Mouse (Mus musculus): ENCODE measurements around the gene Daam1.

The Daam1 gene

DNA sequence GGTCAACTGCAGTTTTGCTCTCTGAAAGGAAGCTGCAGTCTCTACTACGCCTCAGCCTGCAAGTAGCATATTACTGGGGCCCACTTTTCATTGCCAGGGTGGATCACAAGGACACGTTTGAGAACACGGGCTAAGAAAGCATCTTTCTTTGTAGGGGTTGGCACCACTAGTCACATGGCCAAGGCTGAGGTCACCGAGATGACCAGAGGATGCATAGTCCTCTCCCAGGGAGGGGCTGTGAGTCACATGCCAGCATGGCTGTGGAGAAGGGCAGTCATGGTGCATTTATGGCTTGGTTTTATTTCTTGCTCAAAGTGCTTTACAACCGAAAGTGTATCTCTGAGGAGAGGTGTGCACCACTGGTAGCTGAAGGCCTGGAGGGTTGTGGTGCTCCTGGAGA is 67.4 kb downstream of the Daam1 start:
- no peak for DNase-seq (ENCODE audit: extremely low spot score)

DNA sequence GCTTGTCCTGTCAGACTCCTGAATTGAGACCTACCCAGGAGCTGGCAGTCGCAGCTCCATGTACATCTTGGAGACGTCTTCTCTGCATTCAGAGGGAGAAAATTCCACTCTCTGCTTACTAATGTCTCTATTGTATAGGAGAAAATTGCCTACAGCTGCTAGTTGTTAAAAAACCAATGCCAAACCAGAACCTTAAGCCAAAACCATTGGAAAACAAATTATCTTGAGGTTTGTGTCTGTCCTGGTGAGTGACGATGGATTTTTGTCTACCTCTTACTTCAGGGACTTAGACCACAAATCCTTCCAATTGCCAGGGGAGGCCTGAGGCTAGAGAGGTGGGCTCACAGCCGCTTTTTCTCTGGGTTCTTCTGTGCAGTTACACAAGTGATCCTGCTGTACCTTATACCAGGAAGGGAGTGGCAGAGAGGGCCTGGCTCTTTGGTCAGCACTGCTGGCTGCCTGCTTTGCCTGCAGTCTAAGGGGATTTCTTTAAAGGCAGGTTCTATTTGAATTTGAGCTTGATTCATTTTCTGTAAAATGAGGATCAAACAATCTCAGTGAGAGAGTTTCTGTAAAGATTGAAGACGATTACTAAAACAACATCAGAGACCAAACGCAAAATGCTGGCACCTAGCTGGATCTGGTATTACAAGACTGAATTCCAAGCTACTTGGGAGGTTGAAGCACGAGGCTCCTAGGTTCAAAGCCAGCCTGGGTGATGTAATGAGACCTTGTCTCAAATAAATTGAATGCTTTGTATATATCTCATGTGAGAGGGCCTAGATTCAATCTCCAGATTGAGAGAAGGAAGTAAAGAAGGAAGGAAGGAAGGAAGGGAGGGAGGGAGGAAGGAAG is 68.0 kb downstream of the Daam1 start:
- no peak for DNase-seq (ENCODE audit: extremely low spot score)

DNA sequence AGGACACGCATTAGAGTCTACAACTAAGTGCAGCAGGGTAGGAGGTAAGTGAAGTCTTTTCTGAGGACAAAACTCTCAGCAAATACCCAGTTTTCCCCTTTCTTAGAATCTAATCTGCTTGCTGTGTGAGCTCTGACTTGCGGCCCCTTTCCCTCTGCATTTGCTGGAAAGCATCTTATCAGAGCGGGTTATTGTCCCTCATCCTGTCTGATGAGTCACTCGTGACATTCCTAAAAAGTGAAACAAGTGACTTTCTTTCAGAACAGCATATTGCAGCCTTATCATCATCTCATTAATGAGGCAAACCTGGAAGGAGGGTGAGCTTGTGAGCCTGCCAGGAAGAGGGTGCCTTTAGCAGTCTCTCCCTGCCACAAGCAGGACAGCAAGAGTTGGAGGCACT is 68.7 kb downstream of the Daam1 start:
- no peak for DNase-seq (ENCODE audit: extremely low spot score)

DNA sequence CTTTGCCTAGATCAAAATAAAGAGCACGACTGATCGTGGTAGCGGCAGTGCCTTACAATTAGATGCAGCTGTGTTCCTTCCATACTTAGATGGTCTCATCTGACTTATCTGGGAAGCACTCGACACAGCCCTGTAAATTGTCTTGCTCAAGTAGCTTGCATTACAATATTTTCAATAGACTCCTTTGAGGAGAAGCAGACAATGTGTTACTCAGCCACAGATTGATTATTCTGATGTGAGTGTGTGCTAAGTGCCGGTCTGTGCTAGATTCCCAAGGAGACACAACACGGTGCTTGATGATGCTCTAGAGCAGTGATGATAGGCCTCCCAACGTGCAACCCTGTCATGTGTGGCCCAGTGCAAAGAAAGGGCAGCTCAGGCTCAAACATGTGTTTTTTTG is 70.3 kb downstream of the Daam1 start:
- DNase-seq (ENCODE audit: extremely low spot score): no peak

DNA sequence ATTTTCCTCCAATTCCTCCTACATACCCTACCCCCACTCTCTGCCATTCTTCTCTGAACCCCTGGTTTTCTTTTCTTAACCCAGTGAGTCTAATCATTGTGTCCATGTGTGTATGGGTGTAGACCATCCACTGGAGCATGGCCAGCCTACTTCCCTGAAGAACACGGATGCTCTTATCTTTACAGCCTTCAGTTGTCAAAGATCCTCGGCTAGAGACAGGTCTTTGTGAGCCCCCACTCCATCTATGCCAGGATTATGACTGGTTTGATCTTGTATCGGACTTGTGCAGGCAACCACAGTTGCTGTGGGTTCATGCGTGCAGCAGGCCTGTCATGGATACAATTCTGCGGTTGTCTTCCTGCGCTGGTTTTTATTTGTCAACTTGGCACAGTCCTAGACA is 71.0 kb downstream of the Daam1 start:
- no peak for DNase-seq (ENCODE audit: extremely low spot score)

DNA sequence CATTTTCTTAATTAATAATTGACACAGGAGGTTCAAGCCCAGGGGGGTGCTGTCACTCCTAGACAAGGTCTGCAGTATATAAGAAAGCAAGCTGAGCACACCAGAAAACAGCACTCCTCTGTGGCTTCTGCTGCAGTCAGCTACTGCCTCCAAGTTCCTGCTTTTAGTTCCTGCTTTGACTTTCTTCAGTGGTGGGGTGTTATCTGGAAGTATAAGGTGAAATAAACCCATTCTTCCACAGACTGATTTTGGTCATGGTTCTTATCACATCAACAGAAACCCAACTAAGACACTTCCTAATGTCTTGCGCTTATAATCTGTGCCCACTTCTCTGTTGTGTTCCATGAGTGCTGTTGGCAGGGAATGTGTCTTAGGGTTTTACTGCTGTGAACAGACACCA is 71.4 kb downstream of the Daam1 start:
- DNase-seq (ENCODE audit: extremely low spot score): no peak

DNA sequence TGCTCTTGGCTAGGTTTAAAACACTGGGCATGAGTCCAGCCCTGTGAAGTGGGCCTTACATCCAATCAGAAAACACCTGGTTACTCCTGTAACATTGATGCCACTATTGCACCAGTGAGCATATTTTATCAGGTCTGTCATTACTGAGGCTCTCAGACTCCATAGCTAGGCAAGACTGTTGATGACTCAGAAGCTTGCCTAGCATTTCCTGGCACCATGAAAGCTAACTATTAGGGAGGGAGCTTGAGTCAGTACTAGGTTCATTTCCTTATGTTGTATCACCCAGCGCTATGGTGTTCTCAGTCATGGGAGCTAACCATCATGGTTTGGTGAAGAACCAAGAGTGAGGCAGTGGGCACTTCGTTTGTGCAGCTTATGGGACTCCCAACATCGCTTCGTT is 72.3 kb downstream of the Daam1 start:
- DNase-seq (ENCODE audit: extremely low spot score): no peak

DNA sequence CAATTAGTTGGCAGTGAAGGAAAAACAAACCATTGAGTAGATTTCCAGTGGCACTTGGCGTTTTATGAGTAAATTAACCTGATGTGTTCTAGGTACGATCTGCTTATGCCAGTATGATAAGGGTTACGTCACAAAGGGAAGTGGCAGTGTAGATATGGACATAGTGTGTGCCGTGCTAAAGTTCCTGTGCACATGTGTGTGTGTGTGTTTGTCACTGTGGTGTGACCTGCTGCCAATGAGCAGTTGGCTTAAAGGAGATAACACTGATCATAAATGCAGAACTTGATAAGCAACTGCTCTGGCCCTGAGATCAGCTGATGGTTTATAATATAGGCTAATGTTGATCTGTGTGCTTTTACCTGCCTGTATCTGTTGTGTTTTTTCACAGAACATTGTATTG is 73.4 kb downstream of the Daam1 start:
- no peak for DNase-seq (ENCODE audit: extremely low spot score)

DNA sequence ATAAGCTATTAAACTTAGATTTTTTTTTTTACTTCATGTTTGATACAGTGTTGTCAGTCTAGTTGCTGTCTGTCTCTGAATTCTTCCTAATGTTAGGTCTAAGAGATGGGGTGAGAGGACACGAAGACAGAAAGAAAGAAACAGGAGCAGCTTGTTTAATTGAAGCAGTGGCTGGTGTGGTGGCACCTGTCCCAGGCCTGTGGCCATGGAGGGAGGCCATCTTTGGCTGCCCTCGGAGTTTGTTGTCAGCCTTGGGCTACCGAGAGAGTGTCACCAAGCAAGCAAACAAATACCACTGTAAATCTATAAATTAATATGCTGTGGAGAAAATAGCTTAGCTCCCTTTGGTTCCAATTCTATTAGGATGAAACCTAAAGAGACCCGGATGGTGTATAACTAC is 74.0 kb downstream of the Daam1 start:
- DNase-seq (ENCODE audit: extremely low spot score): no peak

DNA sequence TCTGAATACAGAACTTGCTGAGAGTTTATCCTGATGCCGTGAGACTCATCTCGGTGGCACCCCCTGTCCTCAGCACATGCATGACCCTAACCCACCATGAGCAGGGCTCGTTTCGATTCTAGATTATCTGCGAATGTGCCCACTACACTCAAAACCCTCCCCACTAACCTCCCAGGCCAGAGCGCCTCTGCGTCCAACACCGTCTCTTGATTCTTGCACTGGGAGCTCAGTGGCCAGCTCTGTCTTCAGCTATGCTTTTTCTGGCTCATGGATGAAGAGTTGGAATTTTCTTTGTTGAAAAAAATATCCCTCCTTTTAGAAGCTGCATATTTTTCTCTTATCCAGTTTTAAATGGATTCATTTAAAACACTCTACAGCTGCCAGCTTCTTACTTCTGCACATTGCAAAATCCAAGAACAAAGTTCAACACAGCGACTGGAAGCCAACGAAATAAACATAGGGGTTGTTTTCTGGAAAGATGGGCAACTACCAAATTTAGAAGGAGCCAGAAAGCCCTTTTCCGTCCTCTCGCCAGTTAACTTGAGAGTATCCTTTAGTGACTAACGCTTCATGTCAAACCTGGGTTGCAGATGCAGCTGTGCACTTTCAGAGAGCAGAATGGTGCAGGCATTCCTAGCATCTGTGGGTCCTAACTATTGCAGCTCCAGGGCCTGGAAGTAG is 74.9 kb downstream of the Daam1 start:
- no peak for DNase-seq (ENCODE audit: extremely low spot score)

DNA sequence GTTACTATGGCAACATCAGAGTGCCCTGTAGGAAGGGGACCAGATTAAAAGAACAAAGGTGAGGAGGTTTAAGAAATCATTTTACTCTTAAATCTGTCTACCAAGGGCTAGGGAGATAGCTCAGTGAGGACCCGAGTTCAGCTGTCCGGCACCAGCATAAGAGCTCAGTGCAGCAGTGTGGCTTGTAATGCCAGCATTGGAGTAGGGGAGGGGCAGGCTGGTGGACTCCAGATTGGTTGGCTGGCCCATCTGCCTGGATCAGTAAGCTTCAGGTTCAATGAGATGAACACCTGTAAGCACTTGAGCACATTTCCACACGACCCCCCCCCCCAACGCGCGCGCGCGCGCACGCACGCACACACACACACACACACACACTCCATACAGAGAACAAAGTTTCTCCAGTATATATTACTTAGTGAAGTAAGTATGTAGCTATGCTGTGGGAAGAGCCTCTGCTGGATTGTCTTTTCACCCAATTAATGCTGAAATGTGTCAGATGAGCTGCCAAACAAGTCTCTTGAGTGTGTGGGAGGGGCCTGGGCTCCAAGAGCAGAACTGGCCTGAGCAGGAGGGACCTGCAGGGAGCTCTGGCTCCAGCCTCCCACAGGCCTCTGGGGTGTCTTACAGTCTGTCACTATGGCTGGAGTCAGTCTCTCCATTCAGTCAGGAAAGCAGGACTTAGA is 75.8 kb downstream of the Daam1 start:
- no peak for DNase-seq (ENCODE audit: extremely low spot score)

DNA sequence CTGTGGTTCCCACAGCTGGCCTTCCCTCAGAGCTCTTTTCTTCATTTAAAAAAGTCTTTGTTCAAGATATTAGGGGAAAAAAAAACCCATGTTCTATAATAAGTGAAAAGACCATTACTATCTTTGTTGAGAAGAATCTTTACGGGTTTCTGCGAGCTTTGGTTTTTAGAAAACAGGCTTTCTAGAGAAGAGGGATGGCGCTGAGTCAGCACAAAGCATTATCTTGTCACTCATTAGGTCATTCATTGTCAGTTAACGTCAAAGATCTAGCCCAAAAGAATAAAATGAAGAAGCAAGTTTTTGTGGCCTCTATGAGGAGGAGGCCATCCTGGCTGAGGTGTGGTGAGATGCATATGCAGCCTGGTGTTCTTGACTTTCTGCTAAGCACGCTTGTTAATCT is 78.1 kb downstream of the Daam1 start:
- no peak for DNase-seq (ENCODE audit: extremely low spot score)

DNA sequence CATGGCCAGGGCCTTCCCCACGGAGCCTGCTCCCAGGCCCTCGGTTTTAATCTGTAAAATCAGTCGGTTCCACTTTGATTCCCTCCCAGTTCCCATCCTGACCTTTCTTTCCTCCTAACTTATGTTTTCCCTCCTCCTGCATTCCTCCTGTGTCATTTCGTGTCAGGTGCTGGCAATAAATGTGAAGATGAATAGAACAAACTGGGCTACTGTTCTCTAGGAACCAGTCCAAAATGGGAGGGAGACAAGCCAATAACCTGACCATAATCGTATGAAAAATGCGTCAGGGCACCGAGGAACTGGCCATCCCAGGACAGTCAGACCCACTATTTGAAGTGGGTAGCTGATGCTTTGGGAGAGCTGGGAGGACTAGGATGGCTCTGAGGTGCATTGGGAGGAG is 79.4 kb downstream of the Daam1 start:
- DNase-seq (ENCODE audit: extremely low spot score): no peak

DNA sequence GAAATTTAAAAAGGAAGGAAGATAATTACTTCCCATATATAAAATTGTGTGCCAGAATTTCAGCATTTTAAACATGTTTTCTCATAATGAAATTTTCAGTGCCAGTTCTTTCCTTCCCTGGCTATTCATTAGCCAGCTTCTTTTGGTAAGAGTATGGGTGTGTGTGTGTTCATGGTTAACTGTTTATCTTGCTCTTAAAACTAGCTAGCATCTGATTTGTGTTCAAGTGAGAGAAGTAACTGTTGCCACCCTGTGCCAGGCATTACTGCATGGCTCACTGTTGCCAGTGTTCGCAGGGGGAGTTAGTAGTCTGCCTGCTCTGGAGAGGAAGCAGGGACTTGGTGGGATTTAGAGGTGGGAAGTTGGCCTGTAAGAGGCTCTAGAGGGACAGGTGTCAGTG is 81.4 kb downstream of the Daam1 start:
- no peak for DNase-seq (ENCODE audit: extremely low spot score)

DNA sequence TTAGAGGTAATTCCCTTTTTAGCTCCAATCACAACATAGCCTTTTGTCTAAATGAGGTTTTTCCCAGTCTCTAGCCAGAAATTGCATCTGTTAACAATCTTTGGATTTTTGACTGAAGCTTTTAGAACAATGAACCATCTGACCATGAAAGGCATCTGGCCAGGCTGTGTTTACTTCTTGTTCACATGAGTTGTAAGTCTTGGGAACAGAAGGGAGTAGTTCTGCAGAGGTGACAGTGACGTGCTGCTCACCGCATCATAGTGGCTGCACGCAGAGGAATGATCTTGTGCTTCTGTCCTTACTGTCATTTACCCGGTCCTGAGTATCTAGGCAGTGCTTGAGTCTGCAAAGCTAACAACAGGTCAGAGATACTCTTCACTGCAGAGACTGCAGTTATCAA is 88.3 kb downstream of the Daam1 start:
- no peak for DNase-seq (ENCODE audit: extremely low spot score)

DNA sequence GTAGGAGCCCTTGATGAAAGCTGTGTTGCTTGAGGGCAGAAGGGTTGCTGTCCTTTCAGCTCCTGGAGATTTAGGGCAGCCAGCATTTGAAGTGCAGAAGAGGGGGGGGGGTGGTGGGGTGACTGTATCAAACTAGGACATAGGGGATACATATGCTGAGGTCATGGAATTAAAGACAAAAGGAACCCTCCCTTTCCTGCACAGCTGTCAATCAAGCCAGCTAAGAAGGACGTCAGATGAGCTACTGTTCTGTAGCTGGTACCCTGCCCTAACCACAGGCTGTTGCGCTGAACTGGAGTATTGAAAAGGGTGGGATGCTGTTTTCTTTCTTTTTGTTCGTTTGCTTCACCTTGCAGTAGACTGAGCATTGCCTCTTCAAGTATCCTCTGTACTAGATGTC is 89.1 kb downstream of the Daam1 start:
- no peak for DNase-seq (ENCODE audit: extremely low spot score)

DNA sequence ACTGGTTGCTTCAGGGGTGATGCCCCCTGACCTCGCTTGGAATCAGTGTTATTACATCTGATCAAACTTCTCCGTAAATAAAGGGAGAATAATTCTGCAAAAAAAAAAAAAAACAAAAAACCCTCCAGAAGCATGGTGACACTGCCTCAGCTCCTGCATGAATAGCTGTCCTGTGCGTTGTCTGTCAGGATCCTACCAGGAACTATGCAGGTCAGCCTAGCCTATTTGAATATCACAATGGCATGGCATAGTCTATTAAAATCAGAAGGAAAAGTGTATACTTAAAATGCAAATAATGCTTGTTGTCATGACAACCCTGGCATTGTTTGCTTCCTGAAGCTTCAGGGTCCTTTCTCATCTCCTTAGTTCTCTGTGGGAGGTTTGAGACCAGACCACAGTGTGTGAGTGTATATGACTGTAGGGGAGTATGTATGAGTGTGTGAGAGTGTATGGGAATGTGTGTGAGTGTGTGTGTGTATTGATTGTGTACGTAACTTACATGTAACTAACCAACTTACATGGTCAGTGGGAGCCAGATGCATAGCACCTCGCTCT is 92.0 kb downstream of the Daam1 start:
- DNase-seq (ENCODE audit: extremely low spot score): no peak

DNA sequence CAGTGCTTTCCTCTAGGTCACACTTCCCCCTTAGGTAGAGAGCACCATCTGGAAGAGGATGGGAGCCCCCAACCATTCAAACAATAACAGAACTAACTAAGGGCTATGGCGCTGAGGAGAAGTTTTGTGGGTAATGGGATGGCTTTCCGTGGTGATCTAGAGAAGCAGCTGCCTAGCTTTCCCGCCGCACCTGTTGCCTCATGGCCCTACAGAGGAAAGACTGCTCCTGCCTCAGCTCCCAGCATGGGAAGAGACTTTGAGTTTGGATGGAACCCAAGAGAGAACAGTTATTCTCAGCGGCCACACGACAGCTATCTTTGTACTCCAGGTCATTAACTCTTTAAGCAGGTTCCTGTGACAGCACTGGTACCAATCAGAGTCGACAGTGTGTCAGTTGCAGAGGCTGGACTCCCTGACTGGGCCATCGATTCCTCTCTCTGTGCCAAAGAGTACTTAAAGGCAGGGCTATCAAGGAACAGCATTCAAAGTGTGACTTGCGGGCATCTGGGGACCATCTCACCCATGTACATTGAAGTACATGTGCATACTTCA is 94.2 kb downstream of the Daam1 start:
- no peak for DNase-seq (ENCODE audit: extremely low spot score)

DNA sequence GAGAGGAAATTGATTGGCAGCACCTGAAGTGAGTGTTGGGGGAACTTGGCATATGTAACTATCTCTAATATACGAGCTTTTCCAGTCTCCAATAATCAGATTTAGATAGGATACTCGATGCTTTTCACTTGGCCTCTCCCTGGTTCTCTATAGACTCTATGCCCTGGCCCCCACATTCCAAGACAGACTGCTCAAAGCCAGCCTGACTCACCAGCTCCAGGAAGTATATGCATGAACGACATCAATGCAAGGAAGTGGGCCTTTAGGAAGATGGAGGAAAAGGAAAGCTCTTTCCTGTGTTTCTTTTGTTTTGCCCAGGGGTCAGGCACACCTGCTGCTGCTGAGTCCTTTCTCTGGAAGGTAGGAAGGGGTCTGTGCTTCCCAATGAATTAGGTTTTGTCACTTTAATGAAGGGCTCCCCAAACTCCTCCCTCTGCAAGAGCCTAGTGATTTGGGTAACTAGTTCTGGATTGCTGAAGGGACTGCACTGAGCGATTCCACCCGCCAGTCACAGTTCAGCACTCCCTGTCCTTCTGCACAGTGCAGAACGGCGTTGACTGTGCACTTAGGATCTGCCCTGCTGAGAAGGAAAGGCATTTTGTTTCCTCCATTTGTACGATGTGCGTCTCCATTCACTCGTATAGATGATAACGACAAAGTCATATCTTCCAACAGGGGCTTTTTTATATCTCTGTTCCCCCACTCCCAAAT is 95.3 kb downstream of the Daam1 start:
- no peak for DNase-seq (ENCODE audit: extremely low spot score)

DNA sequence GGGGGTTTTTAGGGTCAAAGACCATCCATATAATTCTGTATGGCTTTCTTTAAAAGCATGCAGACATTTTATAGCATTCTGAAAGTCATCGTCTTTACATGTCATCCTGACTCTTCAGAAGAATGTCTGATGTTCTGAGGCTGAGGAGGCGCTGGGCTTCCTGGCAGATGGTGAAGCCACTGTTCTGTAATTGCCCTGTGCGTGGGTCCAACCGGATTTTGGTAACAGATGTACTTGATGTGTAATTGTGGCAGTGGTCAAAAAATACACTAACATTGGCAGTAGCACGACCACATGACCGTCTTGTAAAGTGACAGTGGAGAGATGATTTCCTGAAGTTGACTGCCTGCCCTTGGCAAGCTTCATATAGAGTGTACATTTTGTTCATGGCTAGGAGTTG is 97.2 kb downstream of the Daam1 start:
- no peak for DNase-seq (ENCODE audit: extremely low spot score)

DNA sequence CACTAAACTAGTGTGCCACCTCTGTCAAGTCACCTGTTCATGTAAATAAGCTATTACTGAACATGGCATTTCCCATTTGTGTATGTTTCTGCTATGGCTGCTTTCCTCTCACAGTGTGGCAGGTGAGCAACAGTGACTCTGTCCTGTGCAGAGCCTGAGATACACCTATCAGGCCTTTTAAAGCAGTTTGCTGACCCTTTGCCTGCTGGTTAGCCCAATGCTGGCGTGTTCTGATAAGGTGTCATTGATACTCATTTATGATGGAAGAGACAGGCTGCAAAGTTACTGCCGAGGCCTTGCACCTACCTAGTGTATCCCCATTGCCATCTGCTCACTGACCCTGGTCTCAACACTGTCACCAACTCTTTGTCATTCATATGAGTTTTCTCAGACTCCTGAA is 99.0 kb downstream of the Daam1 start:
- no peak for DNase-seq (ENCODE audit: extremely low spot score)

Data from embryo, embryonic 9.5 days (tissue).